Mouse (Mus musculus): ENCODE results near the gene 2810006K23Rik. TPM values are rescaled to one million over a fixed set of nuclear protein-coding genes. Genes with fewer than 3 reads are reported as not detected.
"Not testable (repeated sequence)": the region's sequence is repeated elsewhere in the genome, so short reads cannot be mapped to it uniquely, and the experiment has no call there.

The 2810006K23Rik gene
- 13.3 and 14.2 TPM in 2 replicates for polyA plus RNA-seq (2015; fragmentation: Nextera tagmentation; extraction: Ambion mirVana)

- peak within 1 kb of the TSS; percentile 74 for H3K4me3 ChIP-seq (ENCODE audit: low read length)
- H3K36me3 ChIP-seq (ENCODE audit: control insufficient read depth, insufficient read depth, low read length): peaks cover 3% of the 10 kb centered on the region; the same call in 1 of the 2 replicates
- peak within 1 kb of the TSS; percentile 85 for H3K9ac ChIP-seq (ENCODE audit: low read depth, low read length)
- H3K27me3 ChIP-seq (replicated peaks; ENCODE audit: control insufficient read depth, insufficient read depth, low read length): no peaks in the 10 kb centered on the region
- H3K27ac ChIP-seq (ENCODE audit: low read depth, low read length): peak within 1 kb of the TSS; percentile 98
- no peaks in the 10 kb centered on the region for H3K9me3 ChIP-seq (ENCODE audit: control insufficient read depth, low read length)
- under 1% methylated on average over 72 of the region's 72 CpGs for WGBS
- peak within 1 kb of the TSS; percentile 91 for H3K4me2 ChIP-seq (ENCODE audit: low read length)
- peak; percentile 98 for ATAC-seq
- H3K4me1 ChIP-seq (ENCODE audit: control insufficient read depth, insufficient read depth, low read depth, low read length): peaks cover 16% of the 10 kb centered on the region
These were observed at the start of gene 2810006K23Rik, which contains the start of gene Mphosph9 for GRCm38 (mm10) chr5:124327510-124328364. Gene 2810006K23Rik, plus strand, starts transcription at chr5:124328089. Gene Mphosph9, minus strand, starts transcription at chr5:124327972.

DNA sequence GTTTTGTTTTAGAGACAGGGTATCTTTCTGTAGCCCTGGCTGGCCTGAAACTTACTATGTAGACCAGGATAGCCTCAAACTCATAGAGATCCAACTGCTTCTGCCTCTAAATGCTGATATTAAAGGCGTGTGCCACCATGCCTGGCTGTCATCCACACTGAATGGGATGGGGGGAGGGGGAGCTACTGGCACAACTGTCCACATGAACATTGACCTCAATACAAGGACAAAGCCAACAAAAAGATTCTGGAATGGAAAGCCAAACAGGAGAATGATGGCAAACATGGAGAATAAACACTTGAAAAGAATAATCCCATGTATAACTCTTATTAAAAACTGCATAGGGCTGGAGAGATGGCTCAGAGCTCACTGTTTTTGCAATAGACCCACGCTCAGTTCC lies 45.0 kb upstream of the 2810006K23Rik start:
- 95% methylated on average over 2 of the region's 2 CpGs for WGBS
- peaks cover 2% of the 10 kb centered on the region for H3K9me3 ChIP-seq (ENCODE audit: control insufficient read depth, low read length)
- H3K9ac ChIP-seq (ENCODE audit: low read depth, low read length): no peak overlapping the region
- no peak for ATAC-seq
- no peaks in the 10 kb centered on the region for H3K4me1 ChIP-seq (ENCODE audit: control insufficient read depth, insufficient read depth, low read depth, low read length)
- H3K27ac ChIP-seq (ENCODE audit: low read depth, low read length): no peak overlapping the region
- peaks cover 28% of the 10 kb centered on the region for H3K36me3 ChIP-seq (ENCODE audit: control insufficient read depth, insufficient read depth, low read length)
- H3K27me3 ChIP-seq (replicated peaks; ENCODE audit: control insufficient read depth, insufficient read depth, low read length): no peaks in the 10 kb centered on the region
- H3K4me2 ChIP-seq (ENCODE audit: low read length): no peak overlapping the region
- H3K4me3 ChIP-seq (ENCODE audit: low read length): no peak overlapping the region

DNA sequence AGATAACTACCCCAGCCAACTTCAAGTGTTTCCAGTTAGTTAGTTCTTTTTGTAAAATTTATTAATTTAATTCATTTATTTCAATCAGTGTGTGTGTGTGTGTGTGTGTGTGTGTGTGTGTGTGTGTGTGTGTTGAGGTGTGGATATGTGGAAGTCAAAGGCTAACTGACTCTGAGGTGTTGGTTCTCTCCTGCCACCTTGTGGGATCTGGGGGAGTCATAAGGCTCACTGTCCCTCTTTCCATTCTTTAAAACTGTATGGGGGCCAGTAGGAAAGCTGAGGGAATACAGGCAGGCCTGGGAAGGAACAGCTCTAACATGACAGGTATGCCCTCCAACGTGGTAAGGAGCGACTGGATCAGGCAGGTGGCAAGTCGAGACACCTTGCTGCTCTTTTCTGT lies 43.6 kb upstream of the 2810006K23Rik start:
- WGBS: 73% methylated on average over 3 of the region's 3 CpGs
- Histone ChIP-seq H3K9ac (ENCODE audit: low read depth, low read length) (no peak overlapping the region), H3K4me1 (ENCODE audit: control insufficient read depth, insufficient read depth, low read depth, low read length) (no peaks in the 10 kb centered on the region), H3K4me3 (ENCODE audit: low read length) (no peak overlapping the region), H3K36me3 (ENCODE audit: control insufficient read depth, insufficient read depth, low read length) (peaks cover 34% of the 10 kb centered on the region), H3K27ac (ENCODE audit: low read depth, low read length) (no peak overlapping the region), H3K9me3 (ENCODE audit: control insufficient read depth, low read length) (peaks cover 4% of the 10 kb centered on the region), H3K4me2 (ENCODE audit: low read length) (no peak overlapping the region), H3K27me3 (replicated peaks; ENCODE audit: control insufficient read depth, insufficient read depth, low read length) (no peaks in the 10 kb centered on the region)
- no peak for ATAC-seq

DNA sequence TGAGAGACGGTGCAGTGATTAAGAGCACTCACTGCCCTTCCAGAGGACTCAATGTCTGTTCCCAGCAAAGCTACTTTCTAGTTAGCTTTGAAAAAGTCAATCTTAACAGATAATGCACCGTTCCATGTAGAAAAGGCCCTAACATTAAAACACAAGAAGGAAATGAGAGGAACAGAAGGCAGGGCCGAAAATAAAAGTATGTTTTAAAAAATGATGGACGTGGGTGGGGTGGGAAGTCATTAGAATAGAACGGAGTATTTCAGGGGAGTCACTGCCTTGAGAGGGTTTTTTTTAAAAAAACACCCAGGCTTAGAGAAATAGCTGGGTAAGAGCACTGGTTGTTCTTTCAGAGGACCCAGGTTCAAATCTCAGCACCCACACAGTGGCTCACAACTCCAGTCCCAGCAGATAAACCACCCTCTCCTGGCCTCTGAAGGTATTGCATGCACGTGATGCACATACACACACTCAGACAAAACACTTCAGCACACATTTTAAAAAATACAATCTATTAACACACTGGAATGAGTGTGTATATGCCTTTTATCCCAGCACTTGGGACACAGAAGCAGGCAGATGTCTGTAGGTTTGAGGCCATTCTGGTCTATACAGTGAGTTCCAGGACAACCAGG lies 40.2 kb upstream of the 2810006K23Rik start:
- H3K4me1 ChIP-seq (ENCODE audit: control insufficient read depth, insufficient read depth, low read depth, low read length): no peaks in the 10 kb centered on the region
- H3K27ac ChIP-seq (ENCODE audit: low read depth, low read length): no peak overlapping the region
- peaks cover 45% of the 10 kb centered on the region for H3K36me3 ChIP-seq (ENCODE audit: control insufficient read depth, insufficient read depth, low read length)
- ATAC-seq: no peak
- peaks cover 4% of the 10 kb centered on the region for H3K9me3 ChIP-seq (ENCODE audit: control insufficient read depth, low read length)
- H3K9ac ChIP-seq (ENCODE audit: low read depth, low read length): no peak overlapping the region
- H3K27me3 ChIP-seq (replicated peaks; ENCODE audit: control insufficient read depth, insufficient read depth, low read length): no peaks in the 10 kb centered on the region
- 98% methylated on average over 6 of the region's 6 CpGs for WGBS
- H3K4me3 ChIP-seq (ENCODE audit: low read length): no peak overlapping the region
- H3K4me2 ChIP-seq (ENCODE audit: low read length): no peak overlapping the region

DNA sequence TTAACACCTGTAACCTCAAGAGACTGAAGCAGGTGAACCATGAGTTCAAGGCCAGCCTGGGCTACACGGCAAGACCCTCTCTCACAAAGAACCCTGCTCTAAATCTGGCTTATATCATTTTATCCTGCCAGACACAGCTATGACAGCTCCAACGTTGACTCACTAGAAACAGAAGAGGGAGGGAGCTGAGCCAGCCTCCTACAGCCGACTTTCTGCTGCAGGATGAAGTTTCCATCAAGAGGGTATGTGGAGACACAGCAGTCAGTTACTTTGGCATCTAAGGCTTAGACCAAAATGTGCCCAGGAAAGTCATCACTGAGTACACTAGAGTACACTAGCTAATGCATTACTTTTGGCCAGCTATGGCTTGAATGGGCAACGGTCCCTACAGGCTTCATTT lies 37.7 kb upstream of the 2810006K23Rik start:
- Histone ChIP-seq H3K4me1 (ENCODE audit: control insufficient read depth, insufficient read depth, low read depth, low read length) (no peaks in the 10 kb centered on the region), H3K27me3 (replicated peaks; ENCODE audit: control insufficient read depth, insufficient read depth, low read length) (no peaks in the 10 kb centered on the region), H3K4me2 (ENCODE audit: low read length) (no peak overlapping the region), H3K9me3 (ENCODE audit: control insufficient read depth, low read length) (peaks cover 4% of the 10 kb centered on the region), H3K9ac (ENCODE audit: low read depth, low read length) (no peak overlapping the region), H3K27ac (ENCODE audit: low read depth, low read length) (no peak overlapping the region), H3K36me3 (ENCODE audit: control insufficient read depth, insufficient read depth, low read length) (peaks cover 48% of the 10 kb centered on the region), H3K4me3 (ENCODE audit: low read length) (no peak overlapping the region)
- no peak for ATAC-seq
- WGBS: 91% methylated on average over 4 of the region's 4 CpGs

DNA sequence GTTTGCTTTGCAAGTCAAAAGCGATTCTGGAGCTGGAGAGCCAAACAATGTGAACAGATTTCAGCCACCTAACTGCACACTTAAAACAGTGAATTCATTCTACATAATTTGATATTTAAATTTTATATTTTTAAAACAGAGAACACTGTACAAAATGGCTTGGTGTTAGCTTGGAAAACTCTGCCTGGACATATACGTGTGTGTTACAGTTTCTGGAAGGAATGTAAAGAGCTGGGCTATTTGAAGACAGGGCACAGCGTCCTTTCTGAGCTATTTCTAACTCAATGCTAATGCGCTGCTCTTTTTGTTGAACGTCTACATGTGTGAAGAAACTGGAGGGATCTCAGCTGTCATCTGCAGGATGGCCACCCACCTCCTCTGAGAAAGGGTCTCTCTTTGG lies 33.9 kb upstream of the 2810006K23Rik start:
- Histone ChIP-seq H3K9ac (ENCODE audit: low read depth, low read length) (no peak overlapping the region), H3K27ac (ENCODE audit: low read depth, low read length) (no peak overlapping the region), H3K4me2 (ENCODE audit: low read length) (no peak overlapping the region), H3K4me3 (ENCODE audit: low read length) (no peak overlapping the region), H3K27me3 (replicated peaks; ENCODE audit: control insufficient read depth, insufficient read depth, low read length) (no peaks in the 10 kb centered on the region), H3K4me1 (ENCODE audit: control insufficient read depth, insufficient read depth, low read depth, low read length) (no peaks in the 10 kb centered on the region), H3K36me3 (ENCODE audit: control insufficient read depth, insufficient read depth, low read length) (peaks cover 54% of the 10 kb centered on the region), H3K9me3 (ENCODE audit: control insufficient read depth, low read length) (no peaks in the 10 kb centered on the region)
- ATAC-seq: no peak
- WGBS: 95% methylated on average over 5 of the region's 5 CpGs

DNA sequence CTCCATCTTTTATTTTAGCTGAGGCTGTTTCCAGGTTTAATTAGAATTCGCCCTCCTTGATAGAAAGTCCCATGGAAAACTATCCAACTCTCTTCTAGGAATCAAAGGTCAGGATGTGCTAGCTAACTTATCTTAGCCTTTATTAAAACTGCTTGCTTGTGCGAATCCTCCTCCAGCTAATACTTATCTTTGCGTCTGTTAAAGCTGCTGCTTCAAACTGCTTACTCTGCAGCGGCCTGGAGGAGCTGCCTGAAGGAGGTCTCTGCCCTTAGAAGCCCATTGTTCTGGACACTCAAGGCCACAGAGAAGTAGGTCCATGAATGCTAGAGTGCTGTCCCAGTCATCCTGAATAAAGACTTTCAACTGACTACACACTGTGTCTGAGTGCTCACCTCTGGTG lies 31.4 kb upstream of the 2810006K23Rik start:
- no peak overlapping the region for H3K9ac ChIP-seq (ENCODE audit: low read depth, low read length)
- H3K9me3 ChIP-seq (ENCODE audit: control insufficient read depth, low read length): no peaks in the 10 kb centered on the region
- no peak overlapping the region for H3K4me3 ChIP-seq (ENCODE audit: low read length)
- H3K27me3 ChIP-seq (replicated peaks; ENCODE audit: control insufficient read depth, insufficient read depth, low read length): no peaks in the 10 kb centered on the region
- H3K27ac ChIP-seq (ENCODE audit: low read depth, low read length): no peak overlapping the region
- WGBS: 98% methylated on average over 4 of the region's 4 CpGs
- no peak overlapping the region for H3K4me2 ChIP-seq (ENCODE audit: low read length)
- no peaks in the 10 kb centered on the region for H3K4me1 ChIP-seq (ENCODE audit: control insufficient read depth, insufficient read depth, low read depth, low read length)
- peaks cover 42% of the 10 kb centered on the region for H3K36me3 ChIP-seq (ENCODE audit: control insufficient read depth, insufficient read depth, low read length)
- ATAC-seq: no peak

- not testable (repeated sequence) for H3K4me2 ChIP-seq (ENCODE audit: low read length); H3K4me1 ChIP-seq (ENCODE audit: control insufficient read depth, insufficient read depth, low read depth, low read length); H3K27me3 ChIP-seq (replicated peaks; ENCODE audit: control insufficient read depth, insufficient read depth, low read length); ATAC-seq; H3K27ac ChIP-seq (ENCODE audit: low read depth, low read length); H3K9me3 ChIP-seq (ENCODE audit: control insufficient read depth, low read length); H3K4me3 ChIP-seq (ENCODE audit: low read length); H3K9ac ChIP-seq (ENCODE audit: low read depth, low read length)
- peaks cover 34% of the 10 kb centered on the region for H3K36me3 ChIP-seq (ENCODE audit: control insufficient read depth, insufficient read depth, low read length)
- 57% methylated on average over 4 of the region's 4 CpGs for WGBS
These were observed 28.6 kb upstream of the 2810006K23Rik start for GRCm38 (mm10) chr5:124299307-124299706.

DNA sequence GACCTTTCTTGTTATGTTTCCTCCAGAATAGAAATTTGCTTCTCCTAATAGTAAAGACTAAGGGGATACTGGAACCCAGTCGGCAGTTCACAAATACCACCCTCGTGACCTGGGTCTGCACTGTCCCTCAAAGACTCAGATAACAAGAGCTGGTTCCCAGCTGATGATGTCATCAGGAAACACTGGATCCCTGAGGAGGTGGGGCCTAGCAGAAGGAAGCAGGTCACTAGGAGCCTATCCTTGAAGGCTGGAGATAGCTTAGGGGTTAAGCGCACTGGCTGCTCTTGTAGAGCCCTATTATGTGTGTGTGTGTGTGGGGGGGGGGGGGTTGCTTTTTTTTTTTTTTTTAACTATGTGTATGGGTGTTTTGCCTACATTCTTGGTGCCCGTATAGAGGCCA lies 27.8 kb upstream of the 2810006K23Rik start:
- no peaks in the 10 kb centered on the region for H3K9me3 ChIP-seq (ENCODE audit: control insufficient read depth, low read length)
- ATAC-seq: no peak
- WGBS: 78% methylated on average over 4 of the region's 4 CpGs

More for the DNA sequence above, 27.8 kb upstream of the 2810006K23Rik start:
- Histone ChIP-seq H3K4me1 (ENCODE audit: control insufficient read depth, insufficient read depth, low read depth, low read length) (no peaks in the 10 kb centered on the region), H3K27me3 (replicated peaks; ENCODE audit: control insufficient read depth, insufficient read depth, low read length) (no peaks in the 10 kb centered on the region), H3K4me2 (ENCODE audit: low read length) (no peak overlapping the region), H3K27ac (ENCODE audit: low read depth, low read length) (no peak overlapping the region), H3K36me3 (ENCODE audit: control insufficient read depth, insufficient read depth, low read length) (peaks cover 31% of the 10 kb centered on the region), H3K9ac (ENCODE audit: low read depth, low read length) (no peak overlapping the region), H3K4me3 (ENCODE audit: low read length) (no peak overlapping the region)
